Mouse (Mus musculus) cerebellum, postnatal 14 days (tissue): Measurements from ENCODE around the gene Fth1.

ENCODE experiments used
- DNase-seq, 2 experiments: peaks; one replicate each; pipeline ENCODE4 v3.0.0; 2021; ENCODE audit warnings: mixed read lengths in 2 of 2

Fth1 gene

GRCm38 (mm10) chr19:9992011-9992958, 11.9 kb downstream of the Fth1 start:
- DNase-seq, result no peak

- DNase-seq, result peak; percentile 84 to 96
Observed at GRCm38 (mm10) chr19:9993036-9993656, 12.7 kb downstream of the Fth1 start.

- DNase-seq, result peak in 1 of 2 experiments; percentile 37
Observed at GRCm38 (mm10) chr19:9997204-9998062, 17.0 kb downstream of the Fth1 start.

GRCm38 (mm10) chr19:9998063-9998416, 17.6 kb downstream of the Fth1 start:
- no peak for DNase-seq

GRCm38 (mm10) chr19:9998736-9999486, 18.5 kb downstream of the Fth1 start:
- DNase-seq, result no peak

- peak; percentile 44 to 63 for DNase-seq
Observed at GRCm38 (mm10) chr19:10000330-10000729, 19.9 kb downstream of the Fth1 start.

- DNase-seq, result no peak
Observed at GRCm38 (mm10) chr19:10001206-10001969, 21.0 kb downstream of the Fth1 start, which contains the start of the genes Best1 and Rab3il1. TSS of gene Best1 (minus strand) at chr19:10001633. TSS of gene Rab3il1 (plus strand) at chr19:10001669.

GRCm38 (mm10) chr19:10003696-10004095, 23.3 kb downstream of the Fth1 start:
- no peak for DNase-seq

- no peak for DNase-seq
Observed at GRCm38 (mm10) chr19:10011408-10011807, 31.0 kb downstream of the Fth1 start.

- DNase-seq, result no peak
Observed at GRCm38 (mm10) chr19:10012827-10013278, 32.5 kb downstream of the Fth1 start.

- no peak for DNase-seq
Observed at GRCm38 (mm10) chr19:10013348-10013747, 33.0 kb downstream of the Fth1 start.

GRCm38 (mm10) chr19:10013913-10014312, 33.5 kb downstream of the Fth1 start:
- DNase-seq, result no peak

GRCm38 (mm10) chr19:10014824-10015223, 34.4 kb downstream of the Fth1 start:
- no peak for DNase-seq

GRCm38 (mm10) chr19:10015442-10015841, 35.0 kb downstream of the Fth1 start:
- DNase-seq, result no peak

GRCm38 (mm10) chr19:10016151-10016550, 35.8 kb downstream of the Fth1 start:
- no peak for DNase-seq

- DNase-seq, result peak; percentile 77 to 81
Observed at GRCm38 (mm10) chr19:10017637-10018526, 37.5 kb downstream of the Fth1 start.

GRCm38 (mm10) chr19:10018527-10018818, 38.1 kb downstream of the Fth1 start:
- no peak for DNase-seq

- no peak for DNase-seq
Observed at GRCm38 (mm10) chr19:10019214-10019760, 38.9 kb downstream of the Fth1 start.

GRCm38 (mm10) chr19:10021981-10022380, 41.6 kb downstream of the Fth1 start:
- no peak for DNase-seq
